Mouse (Mus musculus) neural tube, embryonic 10.5 days (tissue): ENCODE measurements at regions not wholly inside any gene's neighbourhood (a gene's known extent, or its start where the extent isn't known, plus 50 kb on each side); places are given as distances from the start of the nearest gene placed in this dataset.
"Not testable (repeated sequence)": the region's sequence is repeated elsewhere in the genome, so short reads cannot be mapped to it uniquely, and the experiment has no call there.

Source experiments
- DNase-seq: peaks from one replicate; pipeline ENCODE4 v3.0.0-alpha.2; 2017; ENCODE audit warnings: low spot score; ENCODE audit errors: extremely low spot score

- DNase-seq = not testable (repeated sequence)
These were observed 419.0 kb upstream of the Tacstd2 start for GRCm38 (mm10) chr6:67954570-67954969.

- DNase-seq = not testable (repeated sequence)
These were observed 395.9 kb upstream of the Tacstd2 start for GRCm38 (mm10) chr6:67931499-67931898.

- no peak for DNase-seq
These were observed 386.9 kb upstream of the Tacstd2 start for GRCm38 (mm10) chr6:67922537-67922936.

GRCm38 (mm10) chr6:67913903-67914302 is 378.3 kb upstream of the Tacstd2 start:
- DNase-seq = no peak

- DNase-seq = no peak
These were observed 377.7 kb upstream of the Tacstd2 start for GRCm38 (mm10) chr6:67913309-67913708.

- DNase-seq = no peak
These were observed 360.9 kb upstream of the Tacstd2 start for GRCm38 (mm10) chr6:67896495-67896894.

GRCm38 (mm10) chr6:67895858-67896257 is 360.3 kb upstream of the Tacstd2 start:
- no peak for DNase-seq

- DNase-seq = no peak
These were observed 352.0 kb upstream of the Tacstd2 start for GRCm38 (mm10) chr6:67887586-67887985.

GRCm38 (mm10) chr6:67884893-67885292 is 349.3 kb upstream of the Tacstd2 start:
- DNase-seq = no peak

- DNase-seq = not testable (repeated sequence)
These were observed 345.9 kb upstream of the Tacstd2 start for GRCm38 (mm10) chr6:67881476-67881875.

- DNase-seq = not testable (repeated sequence)
These were observed 322.3 kb upstream of the Tacstd2 start for GRCm38 (mm10) chr6:67857945-67858344.

GRCm38 (mm10) chr6:67839486-67839885 is 303.9 kb upstream of the Tacstd2 start:
- DNase-seq = not testable (repeated sequence)

GRCm38 (mm10) chr6:67812478-67812877 is 276.9 kb upstream of the Tacstd2 start:
- DNase-seq = peak; percentile 19

- no peak for DNase-seq
These were observed 255.8 kb upstream of the Tacstd2 start for GRCm38 (mm10) chr6:67791393-67791792.

- DNase-seq = no peak
These were observed 255.1 kb upstream of the Tacstd2 start for GRCm38 (mm10) chr6:67790742-67791141.

GRCm38 (mm10) chr6:67787091-67787765 is 251.6 kb upstream of the Tacstd2 start:
- no peak for DNase-seq

GRCm38 (mm10) chr6:67778883-67779282 is 243.3 kb upstream of the Tacstd2 start:
- no peak for DNase-seq

- not testable (repeated sequence) for DNase-seq
These were observed 218.5 kb upstream of the Tacstd2 start for GRCm38 (mm10) chr6:67754102-67754501.

GRCm38 (mm10) chr6:67725611-67726010 is 190.0 kb upstream of the Tacstd2 start:
- DNase-seq = no peak

GRCm38 (mm10) chr6:67698952-67699351 is 163.4 kb upstream of the Tacstd2 start:
- DNase-seq = not testable (repeated sequence)

- not testable (repeated sequence) for DNase-seq
These were observed 155.4 kb upstream of the Tacstd2 start for GRCm38 (mm10) chr6:67690997-67691396.

GRCm38 (mm10) chr6:67683105-67683504 is 147.5 kb upstream of the Tacstd2 start:
- DNase-seq = not testable (repeated sequence)

GRCm38 (mm10) chr6:67681641-67682040 is 146.0 kb upstream of the Tacstd2 start:
- DNase-seq = not testable (repeated sequence)
